8 mouse cellular contexts compared by ENCODE assay signal in the genomic region with DNA sequence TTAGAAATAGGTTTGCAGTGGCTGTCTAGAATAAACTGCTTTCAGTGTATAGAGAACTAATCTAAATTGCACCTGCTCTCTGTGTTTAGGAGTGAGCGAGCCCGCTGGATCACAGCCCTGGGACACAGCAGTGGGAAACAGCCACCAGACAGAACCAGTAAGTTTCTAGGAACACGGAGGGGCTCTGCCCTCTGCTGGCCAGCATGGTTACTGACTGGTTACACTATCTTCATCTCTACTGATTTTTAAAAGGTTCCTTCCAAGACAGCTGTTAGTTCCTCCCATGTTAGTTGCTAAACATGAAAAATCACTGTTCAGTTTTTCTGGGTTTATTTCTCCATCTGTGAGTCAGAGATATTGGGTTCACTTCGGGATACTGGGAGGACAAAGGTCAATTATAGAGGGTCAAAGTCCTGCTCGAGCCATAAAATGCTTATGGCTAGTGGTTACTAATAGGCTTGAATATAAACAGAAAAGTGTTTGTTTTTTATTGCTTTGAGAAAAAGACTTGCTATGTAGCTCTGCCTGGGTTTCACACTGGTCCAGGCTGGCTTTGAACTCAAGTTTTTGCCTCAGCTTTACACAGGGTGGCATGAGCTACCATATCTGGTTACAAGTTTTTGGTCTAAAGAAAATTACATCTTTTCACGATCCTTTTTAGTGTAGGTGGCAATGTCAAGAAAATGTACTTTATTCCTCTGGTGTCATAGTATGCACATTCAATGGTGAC. TPM values are rescaled to one million over a fixed set of nuclear protein-coding genes. Genes with fewer than 3 reads are reported as not detected.
DNase-seq lines count a peak whose midpoint lies in the region; ATAC-seq and TF ChIP-seq lines count a peak whose summit lies in the region.
"Had no signal": no experiment of that assay in that cellular context is flagged by ENCODE, and none has a peak within 500 bp of the region (broad histone marks: within the 10 kb centered on the region; RNA-seq: fewer than 3 reads in every experiment).

No protein-coding gene starts in this region.

- in situ Hi-C loops in Patski (cut with MboI; ENCODE audit: low pct_unique_long_range_greater_than_20kb) = loop anchor here (5.0 to 10.0 kb wide), 3 partner anchors 241 to 1211 kb away; no protein-coding TSS in a partner anchor

- H3K27ac ChIP-seq in hindbrain, embryonic 15.5 days (replicated peaks) = no peak overlapping the region
- H3K27ac ChIP-seq: liver, embryonic 15.5 days had no signal

- DNase-seq in Patski (ENCODE audit: low read depth, low spot score) = no peak
- DNase-seq in cerebellum, adult 18-20 months = peak; percentile 48 to 49
- DNase-seq in layer of hippocampus, postnatal 10 days (ENCODE audit: low spot score in 2 of 2) = peak; percentile 80 to 81
- peak; percentile 69 to 75 for DNase-seq in lung, postnatal 4 days
- peak; percentile 75 for DNase-seq in right cerebral cortex, postnatal 14 days

- no peak overlapping the region for H3K4me3 ChIP-seq in hindbrain, embryonic 15.5 days
- H3K4me3 ChIP-seq: liver, embryonic 15.5 days had no signal

- no peak overlapping the region for H3K4me2 ChIP-seq in hindbrain, embryonic 15.5 days
- H3K4me2 ChIP-seq: liver, embryonic 15.5 days had no signal

- POLR2A ChIA-PET in Patski (lab: Charles Lee) = no interaction called here

- H3K9ac ChIP-seq in hindbrain, embryonic 15.5 days = no peak overlapping the region
- H3K9ac ChIP-seq: liver, embryonic 15.5 days had no signal

- H3K27me3 ChIP-seq in Patski = no peaks in the 10 kb centered on the region
- H3K27me3 ChIP-seq in hindbrain, embryonic 15.5 days = no peaks in the 10 kb centered on the region
- H3K27me3 ChIP-seq: liver, embryonic 15.5 days had no signal

- WGBS in hindbrain, embryonic 15.5 days = 45% methylated on average over 6 of the region's 6 CpGs

- TF ChIP-seq CTCF in Patski (IDR thresholded peaks at IDR 0.05) = peak; percentile 97

- H3K36me3 ChIP-seq in hindbrain, embryonic 15.5 days = peaks cover 28% of the 10 kb centered on the region

- H3K4me1 ChIP-seq in hindbrain, embryonic 15.5 days (replicated peaks) = peaks cover 20% of the 10 kb centered on the region
- H3K4me1 ChIP-seq: liver, embryonic 15.5 days had no signal

- ATAC-seq in Patski = peak; percentile 90
- peak; percentile 88 for ATAC-seq in frontal cortex, adult (ENCODE audit: low TSS enrichment)
- ATAC-seq in hindbrain, embryonic 15.5 days (ENCODE audit: low FRiP score, low read depth) = 0 out of 2 replicates have a peak, but pooled peaks have one; percentile 52

- H3K9me3 ChIP-seq in hindbrain, embryonic 15.5 days = no peaks in the 10 kb centered on the region
- H3K9me3 ChIP-seq: liver, embryonic 15.5 days had no signal

- CTCF ChIA-PET in Patski (lab: Charles Lee) = interaction anchor here (0.8 to 1.9 kb wide), 7 partner anchors 9 to 1190 kb away, joined by 3 to 6 read pairs (median 4); no protein-coding TSS in a partner anchor

RNA-seq across cellular contexts. Expression of a gene that starts 48.4 kb away (rescaled TPM):
- 46.9 TPM for polyA plus RNA-seq in Patski (2021)
- polyA plus RNA-seq in hindbrain, embryonic 15.5 days (2015; fragmentation: Nextera tagmentation; extraction: Ambion mirVana) = 38.8 and 39.1 TPM in 2 replicates
- 10 to 100 TPM; 59.7 to 62.4 TPM for total RNA-seq in layer of hippocampus, postnatal 10 days (2021)
